Mouse (Mus musculus) midbrain, embryonic 15.5 days (tissue): ENCODE measurements at regions not wholly inside any gene's neighbourhood (a gene's known extent, or its start where the extent isn't known, plus 50 kb on each side); places are given as distances from the start of the nearest gene placed in this dataset.

Source experiments
- ATAC-seq: fragments of 200-750 bp; cut with Nextera tagmentation; replicated peaks from 2 replicates; pipeline ENCODE4 v1.8.0; 2017; ENCODE audit warnings: moderate TSS enrichment
- H3K27ac ChIP-seq: fragments of 300-500 bp; sonication (generic); 2 replicates; pipeline ENCODE4 v1.5.1; 2015; ENCODE audit warnings: mild to moderate bottlenecking, inconsistent platforms
- H3K27me3 ChIP-seq: fragments of 300-500 bp; sonication (generic); replicated peaks from 2 replicates; pipeline ENCODE4 v1.6.1; 2015; ENCODE audit warnings: inconsistent platforms
- H3K36me3 ChIP-seq: fragments of 300-500 bp; sonication (generic); replicated peaks from 2 replicates; pipeline ENCODE4 v1.6.1; 2015; ENCODE audit warnings: inconsistent platforms
- H3K4me1 ChIP-seq: fragments of 300-500 bp; sonication (generic); 2 replicates; pipeline ENCODE4 v1.6.1; 2015; ENCODE audit warnings: inconsistent platforms
- H3K4me2 ChIP-seq: fragments of 300-500 bp; sonication (generic); 2 replicates; pipeline ENCODE4 v1.6.1; 2015; ENCODE audit warnings: inconsistent platforms, mild to moderate bottlenecking, moderate library complexity
- H3K4me3 ChIP-seq: fragments of 300-500 bp; sonication (generic); 2 replicates; pipeline ENCODE4 v1.5.1; 2015; ENCODE audit warnings: mild to moderate bottlenecking, inconsistent platforms
- H3K9ac ChIP-seq: fragments of 300-500 bp; sonication (generic); 2 replicates; pipeline ENCODE4 v1.6.1; 2015; ENCODE audit warnings: mild to moderate bottlenecking, inconsistent platforms
- H3K9me3 ChIP-seq: fragments of 300-500 bp; sonication (generic); 2 replicates; pipeline ENCODE4 v1.6.1; 2016; ENCODE audit warnings: inconsistent platforms
- WGBS: fragments of 180-500 bp; shearing (Covaris S2); methylation state at CpG from one replicate; pipeline ENCODE4 v1.1.7; 2015; ENCODE audit warnings: mixed read lengths; 5-methylcytosine and 5-hydroxymethylcytosine counted together

GRCm38 (mm10) chr14:64546787-64547186 lies 442.7 kb downstream of the Prss52 start:
- Histone ChIP-seq H3K27me3 (no peaks in the 10 kb centered on the region), H3K4me3 (no peak overlapping the region)

GRCm38 (mm10) chr14:64552951-64553350 lies 448.9 kb downstream of the Prss52 start:
- H3K9me3 ChIP-seq, result no peaks in the 10 kb centered on the region
- no peaks in the 10 kb centered on the region for H3K27me3 ChIP-seq
- no peak overlapping the region for H3K27ac ChIP-seq
- no peak overlapping the region for H3K4me2 ChIP-seq
- H3K4me1 ChIP-seq, result no peaks in the 10 kb centered on the region
- no peak overlapping the region for H3K4me3 ChIP-seq
- H3K9ac ChIP-seq, result no peak overlapping the region
- no peak for ATAC-seq
- no peaks in the 10 kb centered on the region for H3K36me3 ChIP-seq
- WGBS, result 68% methylated on average over 4 of the region's 4 CpGs

More at GRCm38 (mm10) chr14:64546787-64547186, 442.7 kb downstream of the Prss52 start:
- H3K27ac ChIP-seq, result no peak overlapping the region
- no peaks in the 10 kb centered on the region for H3K9me3 ChIP-seq
- no peak overlapping the region for H3K4me2 ChIP-seq
- H3K4me1 ChIP-seq, result no peaks in the 10 kb centered on the region
- no peak overlapping the region for H3K9ac ChIP-seq
- no peak for ATAC-seq
- no peaks in the 10 kb centered on the region for H3K36me3 ChIP-seq
- 7% methylated on average over 4 of the region's 4 CpGs for WGBS

GRCm38 (mm10) chr14:64556042-64556441 lies 452.0 kb downstream of the Prss52 start:
- WGBS, result 91% methylated on average over 7 of the region's 7 CpGs
- H3K27me3 ChIP-seq, result no peaks in the 10 kb centered on the region

GRCm38 (mm10) chr14:64557453-64557852 lies 453.4 kb downstream of the Prss52 start:
- 77% methylated on average over 6 of the region's 6 CpGs for WGBS
- no peak overlapping the region for H3K4me2 ChIP-seq
- H3K36me3 ChIP-seq, result no peaks in the 10 kb centered on the region
- no peak overlapping the region for H3K4me3 ChIP-seq
- H3K27ac ChIP-seq, result no peak overlapping the region
- no peak overlapping the region for H3K9ac ChIP-seq
- no peaks in the 10 kb centered on the region for H3K9me3 ChIP-seq
- no peaks in the 10 kb centered on the region for H3K4me1 ChIP-seq
- no peak for ATAC-seq
- no peaks in the 10 kb centered on the region for H3K27me3 ChIP-seq

More at GRCm38 (mm10) chr14:64556042-64556441, 452.0 kb downstream of the Prss52 start:
- H3K9me3 ChIP-seq, result no peaks in the 10 kb centered on the region
- no peaks in the 10 kb centered on the region for H3K4me1 ChIP-seq
- ATAC-seq, result no peak
- H3K36me3 ChIP-seq, result no peaks in the 10 kb centered on the region
- H3K27ac ChIP-seq, result no peak overlapping the region
- H3K9ac ChIP-seq, result no peak overlapping the region
- no peak overlapping the region for H3K4me3 ChIP-seq
- no peak overlapping the region for H3K4me2 ChIP-seq

- Histone ChIP-seq H3K4me1 (peaks cover 11% of the 10 kb centered on the region), H3K9ac (no peak overlapping the region), H3K27ac (no peak overlapping the region), H3K36me3 (no peaks in the 10 kb centered on the region), H3K4me2 (no peak overlapping the region), H3K27me3 (no peaks in the 10 kb centered on the region), H3K4me3 (no peak overlapping the region), H3K9me3 (no peaks in the 10 kb centered on the region)
- 14% methylated on average over 6 of the region's 6 CpGs for WGBS
- no peak for ATAC-seq
Measured at GRCm38 (mm10) chr14:64568689-64569088, 464.6 kb downstream of the Prss52 start.

GRCm38 (mm10) chr14:64570951-64571350 lies 466.9 kb downstream of the Prss52 start:
- Histone ChIP-seq H3K4me1 (peaks cover 29% of the 10 kb centered on the region), H3K9me3 (no peaks in the 10 kb centered on the region), H3K4me2 (no peak overlapping the region), H3K27me3 (no peaks in the 10 kb centered on the region), H3K9ac (no peak overlapping the region), H3K4me3 (no peak overlapping the region), H3K27ac (no peak overlapping the region), H3K36me3 (no peaks in the 10 kb centered on the region)
- WGBS, result 74% methylated on average over 7 of the region's 7 CpGs
- ATAC-seq, result no peak

- Histone ChIP-seq H3K4me2 (no peak overlapping the region), H3K27ac (peak overlapping the region; percentile 46; the same call in 1 of the 2 replicates), H3K9ac (no peak overlapping the region), H3K4me3 (no peak overlapping the region), H3K9me3 (no peaks in the 10 kb centered on the region), H3K27me3 (no peaks in the 10 kb centered on the region), H3K36me3 (no peaks in the 10 kb centered on the region), H3K4me1 (peaks cover 34% of the 10 kb centered on the region)
- no peak for ATAC-seq
- WGBS, result 59% methylated on average over 2 of the region's 2 CpGs
Measured at GRCm38 (mm10) chr14:64572756-64573155, 468.7 kb downstream of the Prss52 start.

- no peaks in the 10 kb centered on the region for H3K9me3 ChIP-seq
- peak overlapping the region; percentile 87 for H3K27ac ChIP-seq
- H3K4me2 ChIP-seq, result peak overlapping the region; percentile 50
- peaks cover 34% of the 10 kb centered on the region for H3K4me1 ChIP-seq
- H3K4me3 ChIP-seq, result peak overlapping the region; percentile 36
- H3K36me3 ChIP-seq, result no peaks in the 10 kb centered on the region
- H3K27me3 ChIP-seq, result no peaks in the 10 kb centered on the region
- peak overlapping the region; percentile 52 for H3K9ac ChIP-seq
- ATAC-seq, result peak; percentile 34
- WGBS, result 36% methylated on average over 5 of the region's 5 CpGs
Measured at GRCm38 (mm10) chr14:64573773-64574172, 469.7 kb downstream of the Prss52 start.

GRCm38 (mm10) chr14:64574277-64574676 lies 470.2 kb downstream of the Prss52 start:
- Histone ChIP-seq H3K27me3 (no peaks in the 10 kb centered on the region), H3K9me3 (no peaks in the 10 kb centered on the region), H3K27ac (peak overlapping the region; percentile 87), H3K4me2 (peak overlapping the region; percentile 50), H3K4me1 (peaks cover 38% of the 10 kb centered on the region), H3K4me3 (peak overlapping the region; percentile 36), H3K9ac (peak overlapping the region; percentile 52), H3K36me3 (no peaks in the 10 kb centered on the region)
- WGBS, result 29% methylated on average over 7 of the region's 7 CpGs
- ATAC-seq, result peak; percentile 83

GRCm38 (mm10) chr14:64574773-64575172 lies 470.7 kb downstream of the Prss52 start:
- Histone ChIP-seq H3K4me3 (peak overlapping the region; percentile 36), H3K4me2 (peak overlapping the region; percentile 50), H3K9me3 (no peaks in the 10 kb centered on the region), H3K4me1 (peaks cover 40% of the 10 kb centered on the region), H3K27ac (peak overlapping the region; percentile 87), H3K27me3 (no peaks in the 10 kb centered on the region), H3K9ac (peak overlapping the region; percentile 52), H3K36me3 (no peaks in the 10 kb centered on the region)
- 65% methylated on average over 6 of the region's 6 CpGs for WGBS
- peak; percentile 34; the same call in 1 of the 2 replicates for ATAC-seq

- Histone ChIP-seq H3K4me2 (peak overlapping the region; percentile 50), H3K4me1 (peaks cover 52% of the 10 kb centered on the region), H3K9me3 (no peaks in the 10 kb centered on the region), H3K36me3 (no peaks in the 10 kb centered on the region), H3K27ac (peak overlapping the region; percentile 87), H3K4me3 (peak overlapping the region; percentile 36), H3K9ac (no peak overlapping the region; the same call in 1 of the 2 replicates), H3K27me3 (no peaks in the 10 kb centered on the region)
- 28% methylated on average over 4 of the region's 4 CpGs for WGBS
- ATAC-seq, result no peak
Measured at GRCm38 (mm10) chr14:64575954-64576353, 471.9 kb downstream of the Prss52 start.

- no peak overlapping the region for H3K4me3 ChIP-seq
- no peaks in the 10 kb centered on the region for H3K9me3 ChIP-seq
- ATAC-seq, result no peak
- peak overlapping the region; percentile 100 for H3K27ac ChIP-seq
- H3K4me2 ChIP-seq, result no peak overlapping the region
- 64% methylated on average over 4 of the region's 4 CpGs for WGBS
- no peak overlapping the region for H3K9ac ChIP-seq
- no peaks in the 10 kb centered on the region for H3K27me3 ChIP-seq
- no peaks in the 10 kb centered on the region for H3K36me3 ChIP-seq
- peaks cover 60% of the 10 kb centered on the region for H3K4me1 ChIP-seq
Measured at GRCm38 (mm10) chr14:64580086-64580485, 476.0 kb downstream of the Prss52 start.

- peak overlapping the region; percentile 16 for H3K4me2 ChIP-seq
- H3K4me3 ChIP-seq, result no peak overlapping the region
- WGBS, result 24% methylated on average over 6 of the region's 6 CpGs
- peaks cover 62% of the 10 kb centered on the region for H3K4me1 ChIP-seq
- H3K27ac ChIP-seq, result peak overlapping the region; percentile 100
- no peaks in the 10 kb centered on the region for H3K27me3 ChIP-seq
- H3K9ac ChIP-seq, result peak overlapping the region; percentile 15
- no peaks in the 10 kb centered on the region for H3K36me3 ChIP-seq
- H3K9me3 ChIP-seq, result no peaks in the 10 kb centered on the region
- ATAC-seq, result no peak
Measured at GRCm38 (mm10) chr14:64580862-64581261, 476.8 kb downstream of the Prss52 start.
